ENCODE assay signal across 13 mouse cellular contexts in genomic region chr2:57362503-57362902, GRCm38 (mm10).
DNase-seq lines count a peak whose midpoint lies in the region; ATAC-seq and TF ChIP-seq lines count a peak whose summit lies in the region.
"Had no signal": no experiment of that assay in that cellular context is flagged by ENCODE, and none has a peak within 500 bp of the region (broad histone marks: within the 10 kb centered on the region; RNA-seq: fewer than 3 reads in every experiment).

No protein-coding gene starts in this region.

- no peaks in the 10 kb centered on the region for H3K4me1 ChIP-seq in lung, embryonic 14.5 days (ENCODE audit: insufficient read depth)
- H3K4me1 ChIP-seq: embryonic facial prominence, embryonic 12.5 days had no signal

- H3K4me2 ChIP-seq in lung, embryonic 14.5 days: no peak overlapping the region
- H3K4me2 ChIP-seq: embryonic facial prominence, embryonic 12.5 days; limb, embryonic 12.5 days had no signal

- peak; percentile 25; the same call in 1 of the 2 replicates for TF ChIP-seq CTCF in lung, embryonic 14.5 days (IDR thresholded peaks at IDR 0.05; ENCODE audit: low read depth)

- no peak overlapping the region for H3K27ac ChIP-seq in lung, embryonic 14.5 days (ENCODE audit: low read depth)
- H3K27ac ChIP-seq: embryonic facial prominence, embryonic 12.5 days; limb, embryonic 12.5 days had no signal

- H3K4me3 ChIP-seq in lung, embryonic 14.5 days (ENCODE audit: low read depth, low read length): no peak overlapping the region
- H3K4me3 ChIP-seq: embryonic facial prominence, embryonic 12.5 days; limb, embryonic 12.5 days had no signal

- ATAC-seq in lung, embryonic 14.5 days (ENCODE audit: insufficient read depth): no peak

- no peak overlapping the region for H3K9ac ChIP-seq in lung, embryonic 14.5 days
- H3K9ac ChIP-seq: embryonic facial prominence, embryonic 12.5 days; limb, embryonic 12.5 days had no signal

- no peaks in the 10 kb centered on the region for H3K27me3 ChIP-seq in lung, embryonic 14.5 days (ENCODE audit: insufficient read depth, low read length)
- H3K27me3 ChIP-seq: embryonic facial prominence, embryonic 12.5 days; limb, embryonic 12.5 days had no signal

- H3K36me3 ChIP-seq in lung, embryonic 14.5 days (ENCODE audit: insufficient read depth): no peaks in the 10 kb centered on the region
- H3K36me3 ChIP-seq: embryonic facial prominence, embryonic 12.5 days had no signal

- intact Hi-C loops in gastrocnemius, postnatal 14 days (cut with DNase I; ENCODE audit: low total_unique reads): no loop called here

- peak; percentile 13 for DNase-seq in gastrocnemius, adult 18-20 months (ENCODE audit: low spot score)
- no peak for DNase-seq in gastrocnemius, postnatal 14 days
- DNase-seq in lung, embryonic 14.5 days: no peak
- DNase-seq in lung, postnatal 4 days: no peak
- DNase-seq in adipocyte (ENCODE audit: low spot score): peak; percentile 3
- DNase-seq in thymus, postnatal 0 days (ENCODE audit: low spot score): peak; percentile 26
- DNase-seq in layer of hippocampus, adult 9-10 months (ENCODE audit: low spot score): no peak
- no peak for DNase-seq in testis, postnatal 10 days (ENCODE audit: low spot score)
- DNase-seq: heart, postnatal 14 days; kidney, postnatal 25 days; midbrain, embryonic 14.5 days had no signal

- WGBS in lung, embryonic 14.5 days: 89% methylated on average over 3 of the region's 3 CpGs

- no peaks in the 10 kb centered on the region for H3K9me3 ChIP-seq in lung, embryonic 14.5 days (ENCODE audit: low read depth, low read length)
- H3K9me3 ChIP-seq: embryonic facial prominence, embryonic 12.5 days; limb, embryonic 12.5 days had no signal

Comparison
In these comparisons a context has a peak if more than half of its experiments do, and no peak if none do; other contexts are left out.
1. DNase-seq: peak in gastrocnemius, adult 18-20 months (single experiment), adipocyte (single experiment) and thymus, postnatal 0 days (single experiment); none in gastrocnemius, postnatal 14 days (single experiment), lung, embryonic 14.5 days (single experiment), lung, postnatal 4 days (0 of 2), layer of hippocampus, adult 9-10 months (single experiment) and testis, postnatal 10 days (single experiment).